Mouse (Mus musculus) stomach, postnatal 0 days (tissue): ENCODE data around the gene Abcb8.

Experiments
- CTCF ChIP-seq: IDR thresholded peaks from 2 replicates; pipeline ENCODE4 v1.5.1; 2016; ENCODE audit warnings: antibody characterized with exemption, low read depth, mild to moderate bottlenecking, moderate library complexity
- EP300 ChIP-seq: optimal IDR thresholded peaks from 2 replicates; pipeline ENCODE3; 2016; ENCODE audit warnings: antibody characterized with exemption

DNA sequence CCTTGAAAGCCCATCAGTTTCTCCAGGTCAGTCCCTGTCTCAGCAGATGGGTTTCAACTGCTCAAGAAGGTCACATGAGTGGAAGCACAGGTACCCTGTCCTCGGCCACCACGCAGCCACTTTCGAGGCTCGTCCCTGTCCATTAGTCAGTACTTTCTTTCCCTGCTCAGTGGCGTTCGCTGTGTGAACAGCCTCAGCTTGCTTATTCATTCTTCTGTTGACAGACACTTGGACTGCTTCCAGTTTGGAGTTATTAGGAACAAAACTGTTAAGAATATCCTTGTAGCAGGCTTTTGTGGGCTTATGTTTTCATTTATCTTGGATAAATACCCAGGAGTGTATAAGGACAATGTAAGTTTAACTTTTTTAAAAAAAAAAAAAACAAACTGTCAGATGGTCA, 19.2 kb upstream of the Abcb8 start:
- TF ChIP-seq CTCF (no peak), EP300 (no peak)
